Mouse (Mus musculus) left cerebral cortex, postnatal 4 days (tissue): Measurements from ENCODE around the gene Abo. TPM values are rescaled to one million over a fixed set of nuclear protein-coding genes. Genes with fewer than 3 reads are reported as not detected.
A peak's percentile ranks its signal among the peaks of the same experiment; 100 is the strongest.

Source experiments
- DNase-seq: peaks from one replicate; pipeline ENCODE4 v3.0.0-alpha.2; 2022
- intact Hi-C: fragments of 180-260 bp; cut with DNase I; formaldehyde crosslinking; loops from one replicate; pipeline ENCODE4 v1.15.1; 2025
- total RNA-seq, 2 experiments: library from RNA; stranded (reverse); gene quantifications; 2 replicates each; pipeline ENCODE4 v1.2.3; 2021

Gene Abo
- total RNA-seq, 2 experiments from 2014 or later, result not detected

DNA sequence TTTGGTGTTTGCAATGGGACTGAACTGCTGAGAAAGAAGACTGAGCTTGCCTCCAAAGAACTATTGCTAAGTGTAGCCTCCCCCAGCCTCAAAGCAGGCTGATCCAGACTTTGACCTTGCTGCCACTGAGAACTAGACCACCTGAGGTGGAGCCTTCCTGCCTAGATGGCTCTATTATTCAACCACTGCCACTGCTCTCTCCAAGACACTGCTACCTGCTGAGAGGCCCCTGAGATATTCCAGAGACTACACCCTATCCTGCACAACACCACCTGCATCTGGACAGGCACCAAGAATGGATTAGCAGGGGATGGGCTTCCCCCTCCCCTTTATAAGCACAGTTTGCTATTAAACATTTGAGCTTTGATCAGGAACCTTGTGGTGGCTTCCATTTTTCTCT is 13.8 kb upstream of the Abo start:
- DNase-seq, result no peak

GRCm38 (mm10) chr2:26870666-26871065 is 5.9 kb upstream of the Abo start:
- intact Hi-C loops, result no loop called here
- no peak for DNase-seq

More for the DNA sequence above, 13.8 kb upstream of the Abo start:
- intact Hi-C loops, result no loop called here

DNA sequence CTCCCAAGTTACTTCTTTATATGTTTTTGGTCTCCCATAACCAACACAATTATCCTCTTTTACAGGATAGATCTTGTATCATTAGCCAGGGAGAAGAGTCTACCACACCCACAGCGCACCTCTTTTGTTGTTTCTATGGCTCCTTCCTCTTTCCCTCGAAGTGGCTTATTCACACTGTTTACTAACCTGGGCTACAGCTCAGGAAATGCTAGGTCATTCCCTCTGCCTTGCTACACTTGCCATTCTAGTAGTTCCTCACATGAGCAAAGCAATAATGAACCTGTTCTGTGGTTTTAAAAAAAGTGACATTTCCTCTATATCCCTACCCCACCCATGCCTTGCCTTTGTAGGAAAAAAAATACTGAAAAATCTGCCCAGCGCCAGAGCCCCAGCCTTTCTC is 1.9 kb downstream of the Abo start:
- intact Hi-C loops, result no loop called here
- no peak for DNase-seq

GRCm38 (mm10) chr2:26847706-26848105 is 17.1 kb downstream of the Abo start:
- intact Hi-C loops, result no loop called here
- peak; percentile 3 for DNase-seq

DNA sequence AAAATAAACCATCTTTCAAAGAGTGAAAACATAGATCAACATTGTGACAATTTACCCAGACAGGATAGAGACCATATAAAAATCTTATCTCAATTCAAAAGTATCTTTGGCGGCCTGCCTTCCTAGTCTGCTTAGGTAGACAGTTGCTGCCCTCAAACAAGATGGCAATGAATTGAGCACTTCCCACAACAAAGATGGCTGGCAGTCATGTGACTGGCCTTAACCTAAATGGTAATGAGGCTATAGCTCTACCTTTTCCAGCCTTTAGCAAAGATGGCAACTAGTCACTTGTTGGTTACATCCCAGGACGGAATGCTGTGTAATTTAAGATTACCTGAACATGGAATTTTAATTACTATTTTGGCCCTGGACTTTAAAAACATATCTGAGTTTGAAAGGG is 32.3 kb downstream of the Abo start:
- intact Hi-C loops, result no loop called here
- DNase-seq, result no peak

DNA sequence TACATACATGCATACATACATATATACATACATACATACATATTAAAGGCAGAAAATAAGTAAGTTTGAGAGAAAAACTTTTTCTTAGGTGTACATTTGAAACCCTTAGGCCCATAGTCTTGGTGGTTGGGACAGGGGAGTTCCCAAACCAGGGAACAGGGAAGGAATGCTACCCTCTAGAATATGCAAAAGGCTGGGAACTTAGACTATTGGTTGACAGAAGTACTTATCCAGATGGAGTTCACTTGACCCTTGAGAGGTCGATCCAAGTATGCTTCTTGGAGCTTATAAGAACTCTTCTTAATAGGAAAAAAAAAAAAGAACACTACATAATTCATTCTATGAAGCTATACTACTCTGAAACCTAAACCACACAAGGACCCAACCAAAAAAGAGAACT is 36.7 kb downstream of the Abo start:
- intact Hi-C loops, result no loop called here
- DNase-seq, result no peak

DNA sequence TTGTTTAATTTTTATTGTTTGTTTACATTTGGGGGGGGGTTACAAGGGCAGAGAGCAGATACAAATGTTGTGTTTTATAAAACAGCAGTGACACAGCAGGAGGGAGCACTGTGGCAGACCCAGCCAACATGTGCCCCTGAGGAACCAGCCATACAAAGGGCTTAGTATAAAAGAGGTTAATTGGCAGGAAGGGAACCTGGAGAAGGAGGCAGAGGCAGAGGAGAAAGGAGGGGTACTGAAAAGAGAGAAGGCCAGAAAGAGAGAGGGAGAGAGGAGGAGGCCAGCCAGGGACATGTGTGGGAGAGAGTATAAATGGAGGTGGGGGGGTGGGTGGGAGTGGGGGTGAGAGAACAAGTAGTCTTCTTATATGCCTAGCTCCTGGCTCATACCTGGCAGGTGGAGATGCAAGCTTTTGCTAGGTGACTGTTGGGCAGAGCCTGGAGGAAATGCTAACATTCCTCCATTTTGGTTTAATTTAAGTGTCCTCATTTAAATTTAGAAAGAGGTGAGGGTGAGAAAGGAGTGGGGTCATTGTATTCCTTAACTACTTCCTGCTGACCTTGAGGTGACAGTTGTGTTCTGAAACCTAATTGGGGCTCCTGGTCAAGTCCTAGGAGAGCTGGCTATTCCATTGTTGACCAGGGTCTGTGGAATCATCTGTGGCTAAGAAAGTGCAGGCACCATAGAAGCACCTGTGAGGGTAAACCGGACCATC is 37.4 kb downstream of the Abo start:
- intact Hi-C loops, result no loop called here
- DNase-seq, result no peak

Other genes with a start within 250 kb of the Abo start
- gene Fam69b, start 236.5 kb downstream of the Abo start, total RNA-seq, result 10 to 100 TPM; 81.8 to 85.1 TPM
- not detected for gene Lcn4, start 193.7 kb downstream of the Abo start, total RNA-seq
- 10 to 100 TPM; 32.3 to 33.8 TPM for gene Surf6, start 37.9 kb upstream of the Abo start, total RNA-seq
- gene Med22, start 45.7 kb upstream of the Abo start, total RNA-seq, result 10 to 100 TPM; 52.3 to 56.2 TPM
- gene Rpl7a, start 45.8 kb upstream of the Abo start, total RNA-seq, result 100 to 1,000 TPM; 422 to 425 TPM
- gene Surf2, start 51.4 kb upstream of the Abo start, total RNA-seq, result 10 to 100 TPM; 34.8 to 35.1 TPM
- gene Surf1, start 51.6 kb upstream of the Abo start, total RNA-seq, result 10 to 100 TPM; 69.5 to 72.4 TPM
- gene Surf4, start 68.9 kb upstream of the Abo start, total RNA-seq, result 10 to 100 TPM; 61.0 to 67.1 TPM
- gene Stkld1, start 69.1 kb upstream of the Abo start, total RNA-seq, result under 1 TPM in 1 of 2 experiments, not detected in 1; 0.18 TPM
- 10 to 100 TPM; 50.9 to 61.6 TPM for gene Rexo4, start 99.4 kb upstream of the Abo start, total RNA-seq
- gene Adamts13, start 108.4 kb upstream of the Abo start, total RNA-seq, result not detected
- 10 to 100 TPM; 73.1 to 80.5 TPM for gene Cacfd1, start 144.9 kb upstream of the Abo start, total RNA-seq
- gene Slc2a6, start 163.0 kb upstream of the Abo start, total RNA-seq, result 10 to 100 TPM; 23.3 to 27.5 TPM
- under 1 TPM in 1 of 2 experiments, not detected in 1; 0.42 TPM for gene Mymk, start 207.2 kb upstream of the Abo start, total RNA-seq
- gene Adamtsl2, start 214.4 kb upstream of the Abo start, total RNA-seq, result 10 to 100 TPM; 23.8 to 25.1 TPM